Mouse (Mus musculus) gonadal fat pad, adult 2 months (tissue): ENCODE measurements around the gene Map2k2. TPM values are rescaled to one million over a fixed set of nuclear protein-coding genes. Genes with fewer than 3 reads are reported as not detected.
"Not testable (repeated sequence)": the region's sequence is repeated elsewhere in the genome, so short reads cannot be mapped to it uniquely, and the experiment has no call there.

ENCODE experiments used
- DNase-seq: peaks from one replicate; pipeline ENCODE4 v3.0.0-alpha.2; 2012; ENCODE audit warnings: low read depth
- polyA plus RNA-seq: library from polyadenylated mRNA; depleted of rRNA; stranded (reverse); fragments of >200 nt; gene quantifications from 2 replicates; pipeline ENCODE4 v1.2.3, GENCODE M21; 2012

The Map2k2 gene
- polyA plus RNA-seq, 1 experiment, result 132 TPM

DNA sequence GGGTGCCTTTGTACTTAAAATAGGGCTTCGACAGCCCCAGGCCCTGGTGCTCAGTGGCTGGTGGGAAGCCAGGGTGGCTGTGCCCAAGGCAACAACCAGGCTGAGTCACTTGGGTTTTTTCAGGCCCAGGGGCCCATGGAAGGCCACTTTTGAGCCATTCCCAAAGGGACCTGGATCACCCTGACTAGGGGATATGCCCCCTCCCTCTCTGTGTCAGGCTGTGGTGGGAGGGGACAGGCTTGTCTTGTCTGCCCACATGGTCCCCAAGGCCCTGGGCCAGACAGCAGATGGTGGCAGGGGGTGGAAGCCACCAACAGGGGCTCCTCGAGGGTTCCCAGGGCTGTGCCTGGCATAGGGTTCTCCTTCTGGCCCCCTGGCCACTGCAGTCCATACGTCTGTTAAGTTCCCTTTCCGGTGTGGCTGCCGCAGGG is 36.9 kb downstream of the Map2k2 start:
- no peak for DNase-seq

DNA sequence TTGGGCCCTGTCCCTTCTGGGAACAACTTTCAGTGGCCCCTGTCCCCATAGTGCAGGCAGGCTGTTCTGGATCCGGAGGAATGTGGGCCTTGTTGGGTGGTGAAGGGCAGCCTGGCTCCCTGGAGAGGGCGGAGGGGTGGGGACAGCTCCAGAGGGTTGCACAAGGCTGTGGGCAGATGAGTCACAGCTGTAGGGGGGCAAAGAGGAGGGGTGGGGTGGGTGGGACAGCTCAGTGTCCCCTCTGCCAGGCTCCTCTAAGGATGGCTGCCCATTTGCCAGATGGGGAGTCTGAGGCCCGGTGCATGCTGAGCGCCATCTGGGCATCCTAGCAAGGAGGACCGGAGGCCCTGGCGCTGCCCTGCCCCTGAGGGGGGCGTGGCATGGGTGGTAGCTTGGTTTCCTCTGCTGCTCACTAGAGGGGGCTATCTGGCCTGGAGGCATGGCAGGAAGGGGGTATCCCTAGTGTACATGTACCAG is 37.5 kb downstream of the Map2k2 start:
- no peak for DNase-seq

DNA sequence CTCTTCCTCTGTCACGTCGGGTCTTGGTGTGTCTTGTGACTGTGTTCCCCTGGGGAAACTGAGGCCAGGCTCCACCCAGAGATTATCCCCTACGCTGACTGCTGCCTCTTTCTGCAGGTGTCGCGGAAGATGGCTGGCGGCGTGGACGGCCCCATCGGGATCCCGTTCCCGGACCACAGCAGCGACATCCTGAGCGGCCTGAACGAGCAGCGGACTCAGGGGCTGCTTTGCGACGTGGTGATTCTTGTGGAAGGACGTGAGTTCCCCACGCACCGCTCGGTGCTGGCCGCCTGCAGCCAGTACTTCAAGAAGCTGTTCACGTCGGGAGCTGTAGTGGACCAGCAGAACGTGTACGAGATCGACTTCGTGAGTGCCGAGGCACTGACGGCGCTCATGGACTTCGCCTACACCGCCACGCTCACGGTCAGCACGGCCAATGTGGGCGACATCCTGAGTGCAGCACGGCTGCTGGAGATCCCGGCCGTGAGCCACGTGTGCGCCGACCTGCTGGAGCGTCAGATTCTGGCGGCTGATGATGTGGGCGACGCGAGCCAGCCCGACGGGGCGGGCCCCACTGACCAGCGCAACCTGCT is 38.2 kb downstream of the Map2k2 start:
- DNase-seq, result no peak

DNA sequence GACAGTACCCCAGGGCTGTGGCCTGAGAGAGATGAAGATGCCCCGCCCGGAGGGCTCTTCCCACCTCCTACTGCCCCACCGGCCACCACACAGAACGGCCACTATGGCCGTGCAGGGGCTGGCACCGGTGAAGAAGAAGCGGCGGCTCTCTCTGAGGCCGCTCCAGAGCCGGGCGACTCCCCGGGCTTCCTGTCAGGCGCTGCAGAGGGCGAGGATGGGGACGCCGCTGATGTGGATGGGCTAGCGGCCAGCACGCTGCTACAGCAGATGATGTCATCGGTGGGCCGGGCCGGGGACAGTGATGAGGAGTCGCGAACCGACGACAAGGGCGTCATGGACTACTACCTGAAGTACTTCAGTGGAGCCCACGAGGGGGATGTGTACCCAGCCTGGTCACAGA is 39.0 kb downstream of the Map2k2 start:
- no peak for DNase-seq

DNA sequence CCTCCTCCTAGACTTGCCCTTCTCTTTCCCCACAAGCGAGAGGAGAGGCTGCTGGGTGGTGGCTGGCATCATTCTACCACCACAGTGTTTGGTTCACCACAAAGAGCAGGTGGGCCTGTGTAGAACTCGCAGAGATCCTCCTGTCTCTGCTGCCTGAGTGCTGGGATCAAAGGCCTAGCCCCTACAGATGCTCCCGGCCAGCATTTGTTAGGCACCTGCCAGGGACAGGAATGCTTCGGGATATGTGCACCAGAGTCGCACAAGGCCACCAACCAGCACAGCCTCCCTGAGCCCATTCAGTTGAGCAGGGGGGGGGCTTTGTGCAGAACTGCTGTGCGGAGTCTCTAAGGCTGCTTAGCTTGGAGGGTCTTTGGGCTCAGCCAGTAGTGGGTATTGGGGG is 39.6 kb downstream of the Map2k2 start:
- DNase-seq, result no peak

DNA sequence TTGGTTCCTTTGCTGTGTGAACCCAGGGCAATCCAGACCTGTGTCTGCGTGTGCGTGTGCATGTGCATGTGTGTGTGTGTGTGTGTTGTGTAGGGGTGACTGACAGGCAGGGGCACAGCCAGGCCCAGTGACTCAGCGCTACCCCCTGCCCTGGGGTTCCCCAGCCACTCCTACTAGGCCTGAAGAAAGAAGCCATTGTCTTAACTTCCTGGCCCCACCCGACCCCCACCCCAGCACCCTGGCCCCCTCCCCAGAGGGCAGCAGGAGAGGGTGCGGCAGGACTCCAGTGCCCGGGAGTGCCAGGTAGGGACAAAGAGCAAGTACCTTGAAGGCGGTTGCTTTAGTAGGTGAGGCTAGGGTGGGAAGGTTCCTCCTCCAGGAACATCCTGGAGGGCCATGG is 40.1 kb downstream of the Map2k2 start:
- DNase-seq, result no peak

DNA sequence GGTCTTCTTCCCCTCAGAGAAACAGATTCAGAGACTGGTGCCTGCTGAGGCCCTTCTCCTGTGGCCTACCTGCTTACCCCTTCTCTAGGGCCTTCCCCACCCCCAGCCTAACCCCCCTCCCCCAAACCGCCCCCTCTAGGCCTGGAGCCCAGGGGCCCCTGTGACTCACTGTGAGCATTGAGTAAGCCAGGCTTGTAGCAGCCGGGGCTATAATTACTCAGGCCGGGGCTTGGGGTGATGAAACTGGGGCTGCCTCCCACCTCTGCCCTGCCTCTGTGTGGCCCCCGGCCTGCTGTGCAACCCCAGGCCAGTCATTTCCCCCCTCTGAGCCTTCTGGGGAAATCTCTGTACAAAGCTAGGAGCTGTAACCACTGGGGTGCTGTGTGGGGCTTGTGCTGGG is 40.6 kb downstream of the Map2k2 start:
- no peak for DNase-seq

DNA sequence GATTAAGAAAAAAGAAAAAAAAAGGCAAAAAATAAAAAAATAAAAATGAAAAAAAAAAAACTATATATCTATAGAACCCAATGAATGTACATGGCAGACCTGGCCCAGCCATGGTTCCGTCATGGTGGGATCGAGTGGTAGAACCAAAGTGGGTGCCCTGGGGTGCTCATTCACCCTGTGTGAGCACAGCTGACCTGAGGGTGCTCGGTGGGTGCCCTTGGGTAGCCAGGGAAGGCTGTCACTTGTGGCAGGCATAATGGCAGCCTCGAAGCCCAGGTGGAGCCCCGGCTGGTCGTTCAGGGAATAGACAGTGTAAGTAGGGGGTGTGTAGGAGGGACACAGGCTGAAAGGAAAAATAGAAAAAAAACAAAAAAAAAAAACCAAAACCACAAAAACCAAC is 45.5 kb downstream of the Map2k2 start:
- DNase-seq, result no peak

DNA sequence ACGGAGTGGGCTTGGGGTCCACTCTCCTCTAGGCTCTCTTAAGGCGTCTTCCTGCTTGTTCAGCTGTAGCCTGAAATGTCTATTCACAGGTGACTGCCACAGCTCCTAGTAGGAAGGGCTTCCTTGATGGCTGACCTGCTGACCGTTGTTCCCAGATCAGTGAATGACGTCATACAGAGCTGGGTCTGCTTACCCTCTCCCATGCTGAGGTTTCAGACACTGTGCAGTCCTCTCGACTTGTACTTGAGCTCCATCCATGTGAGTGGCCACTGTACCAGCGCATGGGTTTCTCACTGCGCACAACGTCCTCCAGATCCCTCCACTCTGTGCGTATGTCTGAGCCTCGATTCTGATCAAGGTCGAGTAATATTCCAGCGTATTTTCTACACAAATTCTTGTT is 46.9 kb downstream of the Map2k2 start:
- no peak for DNase-seq

DNA sequence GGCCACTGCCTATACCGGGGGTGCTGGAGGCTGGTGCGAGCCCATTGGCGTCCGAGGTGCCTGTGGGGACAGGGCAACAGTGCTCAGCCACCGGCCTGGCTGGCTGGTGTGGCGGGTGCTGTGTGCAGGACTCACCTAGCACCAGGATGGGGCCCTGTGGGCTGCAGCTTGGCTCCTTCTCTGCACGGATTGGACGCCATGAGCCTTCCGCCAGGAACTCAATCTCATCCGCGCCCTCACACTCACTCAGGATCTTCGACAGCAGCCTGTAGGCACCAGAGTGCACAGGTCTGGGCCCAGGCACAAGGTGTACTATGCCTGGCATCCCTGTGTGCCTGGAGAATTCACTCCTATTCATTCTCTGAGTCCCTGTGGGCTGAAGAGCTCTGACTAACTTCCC is 48.6 kb downstream of the Map2k2 start:
- no peak for DNase-seq

DNA sequence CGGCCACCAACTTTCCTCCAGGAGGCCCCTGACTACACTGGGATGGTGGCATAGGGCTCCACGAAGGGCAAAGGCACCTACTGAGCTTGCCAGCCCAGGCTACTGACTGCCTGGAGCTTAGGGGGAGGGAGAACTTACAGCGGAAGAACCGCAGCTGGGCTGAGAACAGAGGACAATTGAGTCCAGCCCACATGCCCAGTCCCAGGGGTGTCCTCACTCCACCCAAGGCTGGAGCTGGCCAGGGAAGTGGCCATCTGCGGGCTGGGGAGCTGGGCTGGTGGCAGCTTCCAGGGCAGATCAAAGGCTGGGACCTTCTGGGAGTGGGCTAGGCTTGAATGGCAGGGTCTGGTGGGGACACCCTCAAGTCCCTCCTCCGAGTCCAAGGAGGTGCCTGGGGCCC is 49.0 kb downstream of the Map2k2 start:
- DNase-seq, result no peak

DNA sequence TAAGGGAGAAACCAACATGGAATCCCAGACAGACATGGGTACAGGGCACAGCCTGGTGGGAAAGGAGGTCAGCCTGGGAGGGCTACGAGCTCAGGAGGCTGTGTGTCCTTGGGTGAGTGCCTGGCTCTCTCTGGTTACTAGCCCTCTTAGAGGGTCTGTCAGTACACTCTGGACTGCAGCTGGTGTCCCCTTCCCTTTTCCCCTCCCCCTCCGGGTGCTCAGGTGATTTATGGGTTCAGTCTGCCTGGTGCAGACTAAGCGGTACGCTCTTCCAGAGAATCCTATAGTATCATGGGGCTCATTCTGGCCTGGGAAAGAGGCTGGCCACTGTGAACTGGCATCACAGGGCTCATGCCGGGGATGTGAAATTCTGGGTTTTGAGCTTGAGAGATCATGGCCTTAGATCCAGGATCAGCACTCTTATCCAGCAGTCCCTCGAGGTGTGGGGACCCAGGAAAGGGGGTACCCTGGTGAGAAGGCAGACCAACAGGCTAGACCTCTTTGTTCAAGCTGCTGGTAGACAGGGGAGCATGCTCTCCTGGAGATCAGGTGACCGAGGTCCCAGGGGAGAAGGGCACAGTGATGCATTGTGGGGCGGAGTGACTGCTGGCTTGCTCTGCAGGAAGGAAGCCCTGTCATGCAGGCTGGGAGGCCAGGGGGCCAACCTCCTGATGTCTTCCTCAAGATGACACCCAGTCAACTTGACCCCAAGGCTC is 56.0 kb downstream of the Map2k2 start:
- no peak for DNase-seq

DNA sequence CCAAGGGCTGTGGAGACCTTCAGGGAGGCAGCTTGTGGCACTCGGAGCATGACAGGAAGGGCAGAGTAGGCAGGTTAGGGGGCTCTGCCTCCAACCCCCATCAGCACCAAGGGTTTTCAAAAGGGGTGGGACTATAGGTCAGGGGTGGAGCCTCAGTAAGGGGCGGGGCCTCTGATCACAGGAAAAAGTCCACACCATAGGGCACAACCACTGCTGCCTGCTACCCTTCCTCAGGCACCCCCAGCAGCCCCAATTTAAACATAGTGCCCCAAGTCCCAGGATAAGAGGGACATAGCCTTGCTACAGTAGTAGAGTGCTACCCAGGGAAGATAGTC is 56.6 kb downstream of the Map2k2 start:
- no peak for DNase-seq

DNA sequence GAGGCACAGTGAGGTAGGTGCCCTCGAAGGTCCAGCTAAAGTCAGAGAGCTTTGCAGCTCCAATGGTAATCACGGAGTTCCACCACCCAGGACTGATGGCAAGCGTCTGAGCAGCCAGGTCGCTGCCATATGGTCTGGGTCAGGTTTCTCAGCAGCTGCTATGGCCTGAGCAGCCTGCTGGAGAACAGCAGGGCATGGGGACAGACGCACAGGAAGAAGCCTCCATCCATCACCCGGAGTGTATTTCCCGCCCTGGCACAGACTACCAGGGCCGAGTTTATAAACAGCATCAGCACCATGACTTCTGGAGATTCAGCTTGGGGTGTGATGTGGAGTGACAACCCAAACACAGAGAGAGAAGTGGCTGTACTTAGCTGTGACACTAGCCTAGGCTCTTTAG is 59.4 kb downstream of the Map2k2 start:
- no peak for DNase-seq

DNA sequence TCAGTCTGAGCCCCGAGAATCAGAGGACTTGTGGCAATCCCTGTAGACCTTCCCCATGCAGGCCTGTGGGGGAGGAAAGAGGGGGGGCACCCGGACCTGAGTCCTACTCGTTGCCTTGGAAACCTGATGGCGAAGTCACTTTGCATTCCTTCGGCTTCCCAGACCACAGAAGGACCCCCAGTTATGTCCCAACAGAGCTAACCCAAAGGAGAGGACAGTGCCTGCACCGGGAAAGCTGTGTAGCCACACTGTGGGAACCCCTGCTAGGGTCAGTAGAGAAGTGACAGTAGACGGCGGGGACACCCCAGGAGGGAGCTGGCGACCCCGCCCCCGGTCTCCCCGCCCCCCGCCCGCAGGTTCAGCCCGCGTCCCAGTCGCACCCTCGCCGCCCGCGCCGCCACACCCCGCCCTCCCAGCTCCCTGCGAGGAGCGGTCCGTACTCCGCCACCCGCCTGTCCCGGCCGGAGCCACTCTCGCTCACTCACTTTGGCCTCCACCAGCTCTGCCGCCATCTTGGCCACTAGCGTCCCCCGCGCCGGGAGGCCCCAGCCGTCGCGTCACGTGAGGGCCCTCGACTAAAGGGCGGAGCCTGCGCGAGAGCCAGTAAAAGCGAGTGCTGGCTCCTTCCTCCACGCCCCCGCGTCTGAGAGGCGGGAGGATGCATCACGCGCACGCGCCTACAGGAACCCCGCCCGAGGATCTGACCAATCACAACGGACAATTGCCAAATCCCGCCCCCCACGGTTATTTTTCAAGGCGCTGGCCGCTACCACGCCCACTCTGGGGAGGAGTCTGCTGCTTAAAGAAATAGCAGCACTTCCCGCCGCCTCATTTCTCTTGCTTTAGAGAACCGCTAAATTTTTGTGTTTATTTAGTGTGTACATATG is 61.7 kb downstream of the Map2k2 start, which contains the start of gene Pias4:
Pias4 (minus strand) TSS at position 724 of the 887 bp plus-strand sequence.
- DNase-seq, result peak; percentile 91

DNA sequence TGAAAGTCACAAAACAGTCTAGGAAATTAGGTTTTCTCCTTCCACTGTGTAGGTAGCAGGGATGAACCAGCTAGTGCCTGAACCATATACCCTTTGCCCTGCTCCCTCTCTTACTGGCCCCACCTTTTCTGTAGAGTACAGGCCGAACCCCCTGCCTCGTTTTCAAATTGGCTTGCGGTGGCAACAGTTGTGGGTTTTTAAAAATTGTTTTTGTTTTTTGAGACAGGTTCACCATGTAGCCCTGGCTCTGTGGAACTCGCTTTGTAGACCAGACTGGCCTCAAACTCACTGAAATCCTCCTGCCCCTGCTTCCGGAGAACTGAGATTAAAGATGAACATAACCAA is 62.3 kb downstream of the Map2k2 start:
- no peak for DNase-seq

DNA sequence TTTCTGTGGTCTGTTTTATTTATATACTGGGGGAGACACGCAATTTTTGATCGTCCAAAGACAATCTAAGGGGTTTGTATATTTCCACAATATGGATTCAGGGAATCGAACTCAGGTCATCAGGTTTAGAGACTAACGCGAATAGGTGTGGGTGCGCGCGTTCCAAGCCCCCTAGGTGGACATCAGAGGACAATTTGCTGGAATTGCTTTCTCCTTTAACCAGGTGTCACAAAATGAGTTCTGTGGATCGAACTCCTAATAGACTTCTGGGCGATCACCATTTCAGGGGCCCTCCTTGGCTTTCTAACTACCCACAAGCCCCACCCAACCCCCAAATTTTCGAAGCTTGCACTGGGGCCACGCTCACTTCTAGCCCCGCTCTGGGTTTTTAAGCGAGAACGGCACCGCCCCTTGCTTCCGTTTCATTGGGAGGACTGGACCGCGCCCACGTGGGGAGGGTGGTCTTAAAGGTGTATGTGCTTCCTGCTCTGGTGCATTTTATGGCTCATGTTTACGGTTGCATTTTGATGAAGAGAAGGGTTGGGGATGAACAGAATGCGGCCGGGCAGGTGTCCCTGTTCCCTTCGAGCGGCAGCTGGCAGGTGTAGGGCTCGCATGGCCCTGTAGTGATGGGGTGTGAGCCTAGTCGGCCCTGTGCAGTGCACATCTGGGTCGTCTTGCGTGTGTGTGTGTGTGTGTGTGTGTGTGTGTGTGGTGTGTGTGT is 63.0 kb downstream of the Map2k2 start:
- DNase-seq, result no peak

DNA sequence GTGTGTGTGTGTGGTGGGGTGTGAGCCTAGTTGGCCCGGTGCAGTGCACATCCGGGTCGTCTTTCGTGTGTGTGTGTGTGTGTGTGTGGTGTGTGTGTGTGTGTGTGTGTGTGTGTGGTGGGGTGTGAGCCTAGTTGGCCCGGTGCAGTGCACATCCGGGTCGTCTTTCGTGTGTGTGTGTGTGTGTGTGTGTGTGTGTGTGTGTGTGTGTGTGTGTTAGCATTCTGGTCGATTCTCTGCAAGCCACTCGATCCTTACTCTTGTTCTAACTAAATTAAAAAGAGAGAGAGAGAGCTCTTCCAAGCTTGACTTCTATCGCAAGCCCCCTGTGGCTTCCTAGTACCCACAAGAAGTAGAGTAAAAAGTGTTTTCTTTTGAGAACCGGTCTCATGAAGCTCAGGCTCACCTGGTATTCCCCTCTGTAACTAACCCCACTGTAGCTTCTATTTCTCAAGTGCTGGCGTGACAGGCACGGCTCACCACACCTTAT is 63.7 kb downstream of the Map2k2 start:
- DNase-seq, result not testable (repeated sequence)

DNA sequence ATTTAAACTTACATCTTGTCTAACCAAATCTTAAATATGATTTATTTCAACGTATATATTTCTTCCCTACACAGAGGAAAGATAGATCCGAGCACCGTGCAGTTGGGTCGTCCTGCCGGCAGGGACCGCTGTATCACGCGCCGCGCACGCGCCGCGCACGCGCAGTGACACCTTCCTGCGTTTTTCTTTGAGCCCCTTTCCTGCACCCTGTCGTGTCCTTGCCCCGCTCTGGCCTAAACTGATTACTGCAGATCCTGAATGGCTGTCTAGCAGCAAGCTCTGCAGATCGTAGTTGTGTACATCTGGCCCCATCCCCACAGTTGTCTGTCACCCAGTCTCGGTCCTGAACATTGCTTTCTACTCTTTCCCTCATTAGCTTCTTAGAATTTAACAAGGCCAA is 67.4 kb downstream of the Map2k2 start:
- no peak for DNase-seq

DNA sequence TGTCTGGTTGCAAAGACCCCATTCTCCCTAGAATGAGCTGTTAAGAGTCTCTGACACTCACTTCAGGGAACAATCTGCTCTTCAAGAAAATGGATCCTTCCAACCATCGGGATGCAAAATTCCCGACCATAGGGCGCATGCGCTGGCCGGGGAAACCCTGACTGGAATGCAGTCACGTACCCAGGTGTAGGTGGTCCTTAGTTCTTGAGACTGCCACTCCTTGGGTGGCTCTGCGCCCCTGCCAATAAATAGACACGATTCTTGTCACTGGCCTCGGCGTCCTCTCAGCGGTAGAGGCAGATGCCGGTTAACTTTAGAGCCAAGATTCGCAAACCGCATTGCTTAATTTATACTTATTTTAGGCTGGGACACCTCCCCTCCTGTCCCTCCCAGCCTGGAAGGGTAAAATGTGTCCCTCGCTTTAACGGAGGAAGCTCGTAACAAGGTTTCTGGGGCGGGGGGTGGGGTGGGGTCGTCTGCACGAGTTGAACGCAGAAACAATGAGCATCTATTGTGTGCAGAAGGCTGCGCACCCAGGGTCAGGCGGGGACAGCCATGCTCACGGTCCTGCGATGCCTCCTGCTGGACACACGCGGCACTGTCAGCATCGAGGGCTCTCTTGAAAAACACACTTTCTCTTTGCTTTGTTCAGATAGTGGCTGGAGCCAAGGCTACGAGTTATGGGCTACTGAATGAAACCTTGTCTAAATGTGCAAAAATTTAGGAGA is 69.1 kb downstream of the Map2k2 start:
- DNase-seq, result no peak

DNA sequence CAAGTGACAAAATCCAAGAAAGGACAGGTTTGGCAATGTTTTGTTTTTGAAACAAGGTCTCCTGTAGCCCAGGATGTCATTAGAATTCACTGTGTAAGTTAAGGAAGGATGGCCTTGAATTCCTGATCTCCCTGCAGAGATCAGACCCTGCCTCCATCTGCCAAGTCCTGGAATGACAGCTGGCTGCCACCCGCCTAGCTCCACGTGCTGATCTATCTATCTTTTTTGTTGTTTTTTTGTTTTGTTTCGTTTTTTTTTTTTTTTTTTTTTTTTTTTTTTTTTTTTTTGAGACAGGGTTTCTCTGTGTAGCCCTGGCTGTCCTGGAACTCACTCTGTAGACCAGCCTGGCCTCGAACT is 69.6 kb downstream of the Map2k2 start:
- DNase-seq, result not testable (repeated sequence)
